Mouse (Mus musculus) kidney, adult 2 months (tissue): ENCODE measurements around the gene Tnfaip3.

Source experiments
- CTCF ChIP-seq: fragments of 200-500 bp; conservative IDR thresholded peaks from 2 replicates; pipeline ENCODE4 v1.5.1; 2011; ENCODE audit warnings: low read depth, mild to moderate bottlenecking, control low read depth, low read length, moderate library complexity, mixed read lengths; ENCODE audit not compliant: insufficient read depth, insufficient read length
- POLR2A ChIP-seq: fragments of 200-500 bp; IDR thresholded peaks from one replicate; pipeline ENCODE4 v1.6.1; 2011; ENCODE audit warnings: low read depth, low read length, control low read depth

DNA sequence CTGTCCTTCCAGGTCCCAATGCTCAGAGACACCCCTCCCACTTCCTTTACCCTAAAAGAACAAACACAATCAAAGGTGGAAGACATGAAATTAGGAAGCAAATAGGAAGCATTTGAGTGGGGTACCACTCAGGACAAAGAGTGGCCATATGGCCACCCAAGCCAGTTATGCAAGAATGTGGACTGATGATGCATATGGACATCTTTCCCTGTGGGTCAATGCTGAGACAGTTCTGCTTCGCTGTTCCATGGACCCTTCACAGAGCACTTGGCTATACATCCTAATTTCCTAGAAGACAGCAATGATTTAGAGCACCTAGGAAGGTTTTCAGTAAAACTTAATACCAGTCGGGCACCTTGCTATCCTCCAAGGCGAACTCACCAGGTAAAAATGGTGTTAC, 2.8 kb downstream of the Tnfaip3 start:
- TF ChIP-seq POLR2A (no peak), CTCF (no peak)
